Mouse (Mus musculus) adrenal gland, adult (tissue): ENCODE data around the gene Kcna10.

Experiments used
- DNase-seq, 2 experiments: peaks; one replicate each; pipeline ENCODE4 v3.0.0; 2022 to 2023; ENCODE audit warnings: low spot score in 1 of 2; ENCODE audit not compliant: inconsistent age in 2 of 2

Kcna10 gene

DNA sequence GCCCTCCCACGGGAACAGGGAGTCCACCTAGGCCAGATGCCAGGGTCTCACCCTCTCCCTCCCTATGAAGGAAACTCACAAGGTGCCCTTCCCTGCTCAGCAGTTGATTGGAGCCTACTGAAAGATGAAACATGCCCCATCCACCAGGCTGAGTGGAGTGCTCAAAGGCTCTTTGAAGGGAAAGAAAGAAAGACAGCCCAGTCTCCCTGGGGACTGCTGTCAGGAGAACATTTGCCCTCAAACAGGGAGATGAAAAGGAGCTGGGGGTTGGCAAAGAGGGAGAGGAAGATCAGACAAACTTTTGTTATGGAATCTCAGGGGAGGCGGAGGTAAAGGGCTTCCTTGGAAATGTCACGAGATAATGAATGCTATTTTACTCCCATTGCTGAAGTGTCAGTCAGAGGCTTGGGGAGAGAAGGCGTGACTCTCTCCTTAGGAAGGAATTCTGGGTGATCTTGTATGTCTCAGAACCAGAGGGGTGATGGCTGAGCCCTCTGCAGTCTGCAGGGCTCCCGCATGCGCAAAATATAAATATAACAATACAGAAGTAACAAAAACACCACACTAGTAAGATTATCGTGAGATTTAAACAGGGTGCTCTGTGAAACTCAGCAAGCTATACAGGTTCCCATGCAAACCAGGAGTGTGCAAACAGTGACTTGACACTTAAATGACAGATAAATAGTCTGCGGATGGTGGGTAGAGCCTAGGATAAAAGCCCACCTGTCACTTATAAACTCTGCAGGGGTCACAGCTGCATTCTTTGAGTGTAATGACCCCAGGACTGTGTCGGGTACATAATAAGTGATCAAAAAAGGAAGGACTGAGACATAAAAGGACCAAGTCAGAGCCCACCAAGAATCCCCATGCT lies 18.7 kb downstream of the Kcna10 start:
- DNase-seq = no peak

DNA sequence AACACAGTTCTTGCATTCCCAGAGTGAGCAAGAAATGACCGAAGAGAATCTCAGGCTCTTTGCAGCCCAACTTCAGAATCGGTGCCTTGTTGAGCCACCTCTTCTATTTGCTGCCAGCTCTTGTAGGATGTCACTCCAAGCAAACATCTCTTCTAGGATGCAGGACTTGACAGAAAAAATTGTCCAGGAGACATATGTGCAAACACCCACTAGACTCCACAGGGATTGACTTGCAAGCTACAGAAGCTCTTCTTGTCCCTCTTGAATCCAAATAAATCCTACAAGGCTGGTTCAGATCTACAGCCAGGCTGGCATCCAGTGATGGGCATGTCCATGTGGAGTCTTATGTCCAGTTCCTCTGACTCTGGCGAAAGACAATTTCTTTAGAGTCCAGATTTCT lies 21.6 kb downstream of the Kcna10 start:
- DNase-seq = no peak

- no peak for DNase-seq
These were observed 22.3 kb downstream of the Kcna10 start for GRCm38 (mm10) chr3:107205170-107205569.

GRCm38 (mm10) chr3:107205994-107206393 lies 23.1 kb downstream of the Kcna10 start:
- peak; percentile 61 to 87 for DNase-seq

DNA sequence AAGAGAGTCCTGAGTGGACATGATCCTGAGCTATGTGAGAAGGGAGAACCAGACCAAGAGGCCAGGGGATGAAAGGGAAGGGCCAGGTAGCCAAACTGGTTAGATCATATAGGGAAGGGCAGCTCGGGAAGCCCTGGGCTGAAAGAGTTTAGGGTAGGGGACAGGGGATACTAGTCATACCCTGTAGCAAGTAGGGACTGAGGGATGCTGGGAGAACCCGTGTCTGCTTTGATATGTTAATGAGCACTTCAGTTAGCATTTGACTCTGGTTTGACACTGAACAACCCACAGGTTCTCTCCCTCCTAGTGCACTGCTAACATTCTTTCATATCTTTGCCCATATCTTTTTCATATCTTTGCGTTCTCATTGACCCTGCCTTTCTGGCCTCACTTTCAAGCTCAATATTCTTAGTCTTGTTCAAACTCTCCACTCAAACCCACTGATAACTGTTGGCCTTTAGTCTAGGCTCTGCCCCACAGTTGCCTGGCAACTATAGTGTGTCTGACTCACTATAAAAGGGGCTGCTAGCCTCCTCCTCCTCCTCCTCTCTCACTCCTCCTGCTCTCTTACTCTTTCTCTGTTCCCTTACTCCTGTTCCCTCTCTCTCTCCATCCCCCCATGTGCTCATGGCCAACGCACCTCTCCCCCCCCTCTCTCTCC lies 23.8 kb downstream of the Kcna10 start:
- DNase-seq = peak in 1 of 2 experiments; percentile 25

GRCm38 (mm10) chr3:107207625-107208253 lies 24.9 kb downstream of the Kcna10 start:
- peak; percentile 14 to 43 for DNase-seq

DNA sequence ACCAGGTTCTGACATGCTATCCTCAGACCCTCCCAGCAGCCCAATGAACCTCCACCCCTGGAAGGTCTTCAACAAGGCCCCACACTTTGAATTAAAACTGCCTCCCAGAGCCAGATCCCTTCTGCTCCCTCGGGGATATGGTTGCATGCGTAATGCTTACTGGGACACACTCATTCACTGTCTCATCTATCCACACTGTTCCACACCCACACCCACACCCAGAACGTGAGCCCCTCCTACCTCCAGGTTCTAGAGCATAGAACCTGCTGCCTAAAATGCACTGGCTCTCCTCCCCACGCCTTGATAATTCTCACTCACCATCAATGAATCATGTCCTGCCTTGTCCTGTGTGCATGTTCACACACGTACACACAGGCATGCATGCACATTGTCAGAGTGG lies 31.8 kb downstream of the Kcna10 start:
- no peak for DNase-seq

DNA sequence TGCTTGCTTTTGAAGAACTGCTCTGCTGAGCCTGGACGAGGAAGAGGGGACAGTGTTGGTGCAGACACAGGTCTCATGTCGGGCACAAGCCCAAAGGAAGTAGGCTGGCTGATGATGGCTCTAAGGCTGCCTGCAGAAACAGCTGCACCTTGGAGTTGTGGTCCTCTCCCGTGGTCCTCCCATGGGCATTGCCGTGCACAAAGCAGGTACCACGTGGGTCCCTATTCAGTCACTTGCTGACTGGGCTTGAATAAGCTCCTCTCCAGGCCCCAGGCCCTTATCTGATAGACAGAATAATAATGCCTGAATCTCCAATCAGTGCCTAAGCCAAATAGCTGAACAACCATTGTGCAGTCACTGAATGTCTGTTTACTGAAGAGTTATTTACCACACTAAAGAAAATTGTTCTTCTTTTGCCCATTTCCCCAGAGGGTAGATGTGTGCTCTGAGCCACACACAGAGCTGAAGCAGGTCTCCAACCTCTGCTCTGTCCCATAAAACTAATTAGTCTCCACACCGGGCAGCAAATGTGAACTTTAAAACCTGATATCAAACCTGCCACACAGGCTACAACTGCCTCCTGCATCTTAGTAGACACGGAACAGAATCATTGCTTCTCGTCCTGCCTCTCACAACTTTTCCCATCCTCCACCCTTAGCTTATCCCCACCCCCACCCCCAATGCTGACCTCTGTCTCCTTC lies 33.7 kb downstream of the Kcna10 start:
- no peak for DNase-seq

DNA sequence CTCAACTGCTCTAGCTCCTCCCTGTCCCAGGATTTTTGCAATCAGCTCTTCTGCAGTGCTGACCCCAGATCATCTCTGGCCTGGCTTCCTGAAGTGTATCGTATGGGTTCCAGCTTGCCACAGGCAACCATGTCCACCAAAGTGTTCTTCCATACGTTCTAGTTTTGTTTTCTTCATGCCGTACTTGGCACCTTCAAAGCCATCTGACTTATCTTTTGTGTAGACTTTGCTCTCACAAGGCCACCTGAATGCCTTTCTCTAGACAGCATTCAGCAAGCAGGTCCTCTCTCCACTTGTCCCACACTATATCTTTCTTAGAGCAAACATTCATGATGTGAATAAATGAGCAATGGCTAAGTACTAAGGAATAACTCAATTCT lies 34.2 kb downstream of the Kcna10 start:
- DNase-seq = no peak

- no peak for DNase-seq
These were observed 35.7 kb downstream of the Kcna10 start for GRCm38 (mm10) chr3:107218572-107218971.

- no peak for DNase-seq
These were observed 38.8 kb downstream of the Kcna10 start, which contains the start of gene Cym for GRCm38 (mm10) chr3:107221608-107222007. Cym (minus strand) TSS chr3:107221732.

GRCm38 (mm10) chr3:107223230-107223629 lies 40.4 kb downstream of the Kcna10 start:
- no peak for DNase-seq

DNA sequence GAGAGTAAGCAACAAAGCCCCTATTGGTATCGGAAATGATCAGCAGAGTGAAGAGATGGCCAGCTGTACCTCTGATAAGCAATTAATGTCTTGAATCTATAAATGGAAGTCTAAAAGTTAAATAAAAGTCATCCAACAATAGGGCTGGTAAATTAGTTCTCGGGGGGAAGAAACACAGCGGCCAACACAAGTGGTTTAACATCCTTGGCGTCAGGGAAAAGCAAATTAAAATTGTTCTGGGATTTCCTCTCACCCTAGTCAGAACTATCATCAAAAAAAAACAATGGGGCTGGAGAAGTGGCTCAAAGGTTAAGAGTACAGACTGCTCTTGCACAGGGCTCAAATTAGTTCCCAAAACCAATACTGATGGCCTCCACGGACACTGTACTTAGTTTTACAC lies 43.0 kb downstream of the Kcna10 start:
- DNase-seq = no peak

DNA sequence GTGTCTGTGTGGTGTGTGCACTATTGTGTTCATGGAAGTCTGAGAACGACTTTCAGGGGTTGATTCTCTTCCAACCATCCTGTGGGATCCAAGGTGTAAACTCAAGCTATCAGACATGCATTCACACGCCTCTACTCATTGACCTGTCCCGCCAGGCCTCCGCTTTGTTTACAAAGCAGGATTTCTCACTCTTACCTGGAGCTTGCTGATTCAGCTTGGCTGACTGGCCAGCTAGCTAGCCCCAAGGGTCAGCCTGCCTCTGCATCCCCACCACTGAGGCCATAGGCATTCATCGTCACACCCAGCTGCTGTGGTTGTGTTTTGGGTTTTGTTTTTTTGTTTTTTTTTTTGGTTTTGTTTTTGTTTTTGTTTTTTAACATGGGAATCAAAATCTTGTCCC lies 46.4 kb downstream of the Kcna10 start:
- DNase-seq = no peak

GRCm38 (mm10) chr3:107229822-107230221 lies 47.0 kb downstream of the Kcna10 start:
- DNase-seq = no peak

GRCm38 (mm10) chr3:107230527-107230926 lies 47.7 kb downstream of the Kcna10 start, which contains the start of gene A630076J17Rik:
A630076J17Rik (plus strand) TSS chr3:107230614.
- DNase-seq = no peak

DNA sequence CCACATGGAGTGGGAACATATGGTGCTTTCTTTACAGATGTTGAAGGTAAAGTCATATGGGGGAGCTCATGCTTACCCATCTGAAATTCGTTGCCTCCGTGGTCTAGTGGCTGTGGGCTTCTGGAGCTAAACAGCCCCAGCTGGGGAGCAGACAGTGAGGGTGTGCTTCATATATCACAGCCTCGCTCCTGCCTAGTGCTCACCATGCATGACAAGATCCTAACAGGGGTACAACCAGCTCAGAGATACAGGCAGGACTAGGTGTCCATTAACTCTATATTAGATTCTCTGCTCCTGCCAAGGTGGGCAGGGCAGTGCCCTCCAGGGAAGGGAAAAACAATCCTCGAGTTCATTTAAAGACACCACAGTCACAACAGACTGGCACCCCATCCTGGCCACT lies 48.3 kb downstream of the Kcna10 start:
- no peak for DNase-seq

DNA sequence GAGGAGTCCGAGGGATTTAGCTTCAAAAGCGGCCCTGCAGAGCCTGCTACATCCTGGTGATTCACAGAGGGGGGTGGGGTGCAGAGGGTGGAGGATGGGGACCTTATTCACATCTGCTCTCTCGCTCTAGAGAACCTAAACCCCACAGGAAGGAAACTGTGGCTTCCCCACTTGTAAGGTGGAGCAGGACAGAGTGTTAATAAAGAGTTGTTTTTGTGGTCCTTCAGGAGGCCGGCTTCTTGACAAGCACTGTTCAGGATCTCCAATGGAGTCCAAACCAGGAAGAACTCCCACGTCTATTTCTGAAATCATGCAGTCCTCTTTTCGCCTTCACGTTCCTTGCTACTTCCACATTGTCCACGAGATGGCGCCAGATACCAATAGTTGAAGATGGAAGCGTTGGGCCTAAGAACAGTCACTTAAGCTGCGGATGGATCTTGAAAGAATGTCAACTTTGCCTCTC lies 50.5 kb downstream of the Kcna10 start:
- peak; percentile 66 to 93 for DNase-seq

DNA sequence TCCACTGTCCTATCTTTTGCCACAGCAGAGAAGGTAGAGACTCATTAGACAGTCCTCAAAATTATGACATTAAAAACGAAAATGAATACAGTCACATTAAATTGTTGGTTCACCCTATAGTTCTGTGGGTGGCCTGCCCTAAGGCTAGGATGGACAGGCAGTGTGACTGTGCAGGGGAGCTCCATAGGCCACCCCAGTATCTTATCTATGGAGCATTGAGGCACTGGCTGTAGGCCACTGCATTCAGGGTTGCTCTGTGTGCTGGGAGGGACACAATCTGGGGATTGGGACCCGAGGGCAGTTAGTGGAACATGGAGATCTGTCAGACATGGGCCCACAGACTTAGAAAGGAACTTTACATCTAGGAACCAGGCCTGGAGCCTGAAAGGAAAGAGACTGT lies 51.1 kb downstream of the Kcna10 start:
- no peak for DNase-seq

DNA sequence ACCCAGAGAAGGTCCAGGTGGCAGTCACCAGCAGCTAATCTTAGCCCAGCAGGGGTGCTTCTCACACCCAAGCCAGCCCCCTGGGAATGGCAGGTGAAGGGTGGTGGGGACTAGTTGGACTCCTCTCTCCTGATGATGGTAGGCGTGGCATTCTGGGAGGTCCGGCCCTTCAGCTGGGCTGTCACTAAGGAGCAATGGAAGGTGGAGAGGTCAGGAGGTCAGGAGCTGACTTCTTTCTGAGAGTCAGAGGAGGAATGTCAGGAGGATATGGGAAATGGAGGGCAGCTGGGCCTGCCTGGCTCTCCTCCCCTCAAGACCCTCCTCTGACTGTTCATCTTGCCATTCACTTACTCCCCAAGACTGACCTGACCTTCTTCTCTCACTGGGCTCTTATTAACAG lies 55.2 kb downstream of the Kcna10 start:
- no peak for DNase-seq

GRCm38 (mm10) chr3:107238471-107238980 lies 55.7 kb downstream of the Kcna10 start:
- no peak for DNase-seq
